In genomic region chr17:21679273-21680018, GRCm38 (mm10) we compare ENCODE assay signal across 8 mouse cellular contexts. TPM values are rescaled to one million over a fixed set of nuclear protein-coding genes. Genes with fewer than 3 reads are reported as not detected.
DNase-seq lines count a peak whose midpoint lies in the region; ATAC-seq and TF ChIP-seq lines count a peak whose summit lies in the region.

No protein-coding gene starts in this region.

- H3K27me3 ChIP-seq in kidney, embryonic 14.5 days (ENCODE audit: control insufficient read depth, insufficient read depth, low read length) = no peaks in the 10 kb centered on the region
- H3K27me3 ChIP-seq in limb, embryonic 15.5 days = no peaks in the 10 kb centered on the region

- no peaks in the 10 kb centered on the region for H3K36me3 ChIP-seq in kidney, embryonic 14.5 days (ENCODE audit: control insufficient read depth, insufficient read depth, low read length)
- 0 out of 2 replicates have a peak, but pooled peaks cover under 1% of the 10 kb centered on the region for H3K36me3 ChIP-seq in limb, embryonic 15.5 days

- DNase-seq in A20 (ENCODE audit: low read depth, low spot score) = peak; percentile 94
- DNase-seq in heart, adult 9 months (ENCODE audit: low spot score in 2 of 2) = peak; percentile 92 to 93
- peak; percentile 84 to 87 for DNase-seq in monocyte, adult 2 months (ENCODE audit: low read depth in 1 of 2, low spot score in 2 of 2)
- DNase-seq in spleen, postnatal 36 days (ENCODE audit: low spot score in 2 of 2) = peak; percentile 92 to 94

- peak overlapping the region; percentile 44 for H3K4me2 ChIP-seq in kidney, embryonic 14.5 days (replicated peaks; ENCODE audit: low read depth, low read length)
- H3K4me2 ChIP-seq in limb, embryonic 15.5 days = peak overlapping the region; percentile 65

- H3K9ac ChIP-seq in kidney, embryonic 14.5 days (ENCODE audit: low read depth, low read length) = peak overlapping the region; percentile 31; the same call in 1 of the 2 replicates
- H3K9ac ChIP-seq in limb, embryonic 15.5 days = 0 out of 2 replicates have a peak overlapping the region, but pooled peaks have one; percentile 14

- peaks cover 4% of the 10 kb centered on the region for H3K4me1 ChIP-seq in bone marrow macrophage, adult 2 months (ENCODE audit: control insufficient read depth, insufficient read depth, low read length)
- H3K4me1 ChIP-seq in embryonic fibroblast, embryonic 13.5 days (ENCODE audit: control insufficient read depth, insufficient read depth, low read length) = no peaks in the 10 kb centered on the region
- H3K4me1 ChIP-seq in kidney, embryonic 14.5 days (ENCODE audit: control insufficient read depth, insufficient read depth, low read length) = no peaks in the 10 kb centered on the region
- peaks cover 5% of the 10 kb centered on the region; the same call in 1 of the 2 replicates for H3K4me1 ChIP-seq in limb, embryonic 15.5 days

- H3K27ac ChIP-seq in bone marrow macrophage, adult 2 months (ENCODE audit: insufficient read depth, low read depth, low read length) = peak overlapping the region; percentile 55
- H3K27ac ChIP-seq in embryonic fibroblast, embryonic 13.5 days (ENCODE audit: insufficient read depth, low read length) = peak overlapping the region; percentile 66
- H3K27ac ChIP-seq in kidney, embryonic 14.5 days (ENCODE audit: low read depth, low read length) = no peak overlapping the region; the same call in 1 of the 2 replicates
- H3K27ac ChIP-seq in limb, embryonic 15.5 days = peak overlapping the region; percentile 87

- peak overlapping the region; percentile 67 for H3K4me3 ChIP-seq in bone marrow macrophage, adult 2 months (ENCODE audit: insufficient read depth, low read length)
- H3K4me3 ChIP-seq in embryonic fibroblast, embryonic 13.5 days (ENCODE audit: insufficient read depth, low read length) = peak overlapping the region; percentile 58
- peak overlapping the region; percentile 42 for H3K4me3 ChIP-seq in kidney, embryonic 14.5 days (ENCODE audit: low read length)
- H3K4me3 ChIP-seq in limb, embryonic 15.5 days = peak overlapping the region; percentile 48

- peak; percentile 100 for ATAC-seq in kidney, embryonic 14.5 days (ENCODE audit: low FRiP score, low TSS enrichment)
- peak; percentile 99 for ATAC-seq in limb, embryonic 15.5 days (ENCODE audit: insufficient number of reproducible peaks, low FRiP score, low TSS enrichment, low read depth)

- H3K9me3 ChIP-seq in kidney, embryonic 14.5 days (ENCODE audit: control insufficient read depth, low read length) = no peaks in the 10 kb centered on the region
- H3K9me3 ChIP-seq in limb, embryonic 15.5 days = no peaks in the 10 kb centered on the region

- TF ChIP-seq CTCF in bone marrow macrophage, adult 2 months (IDR thresholded peaks at IDR 0.05; ENCODE audit: low read depth, low read length) = no peak
- no peak for TF ChIP-seq CTCF in embryonic fibroblast, embryonic 13.5 days (IDR thresholded peaks at IDR 0.05; ENCODE audit: borderline replicate concordance, insufficient read depth, low read length)

- no peak for TF ChIP-seq POLR2A in bone marrow macrophage, adult 2 months (IDR thresholded peaks at IDR 0.05; ENCODE audit: borderline replicate concordance, low read depth, low read length)
- peak; percentile 74 for TF ChIP-seq POLR2A in embryonic fibroblast, embryonic 13.5 days (IDR thresholded peaks at IDR 0.05; ENCODE audit: low read depth, low read length)

- 3% methylated on average over 9 of the region's 9 CpGs for WGBS in kidney, embryonic 14.5 days
- WGBS in limb, embryonic 15.5 days = 4% methylated on average over 9 of the region's 9 CpGs

RNA-seq across cellular contexts. Expression of gene Gm10226, which starts 12.2 kb away (rescaled TPM):
- 8.6 and 13.6 TPM in 2 replicates for polyA plus RNA-seq in bone marrow macrophage, adult 2 months (2012; ENCODE audit: insufficient read depth, insufficient read length, missing spikeins)
- polyA plus RNA-seq in embryonic fibroblast, embryonic 13.5 days (2011; ENCODE audit: insufficient read length, low read depth, missing spikeins) = 4.2 and 10.9 TPM in 2 replicates
- 6.1 and 7.7 TPM in 2 replicates for polyA plus RNA-seq in kidney, embryonic 14.5 days (2014; fragmentation: Nextera tagmentation; extraction: Ambion mirVana)
- 8.3 and 9.0 TPM in 2 replicates for polyA plus RNA-seq in limb, embryonic 15.5 days (2015; fragmentation: Nextera tagmentation; extraction: Ambion mirVana)

RNA-seq across cellular contexts. Expression of gene Zfp760, which starts 28.1 kb away (rescaled TPM):
- polyA plus RNA-seq in bone marrow macrophage, adult 2 months (2012; ENCODE audit: insufficient read depth, insufficient read length, missing spikeins) = 7.1 and 7.7 TPM in 2 replicates
- 6.4 and 9.0 TPM in 2 replicates for polyA plus RNA-seq in embryonic fibroblast, embryonic 13.5 days (2011; ENCODE audit: insufficient read length, low read depth, missing spikeins)
- 12.9 and 18.4 TPM in 2 replicates for polyA plus RNA-seq in kidney, embryonic 14.5 days (2014; fragmentation: Nextera tagmentation; extraction: Ambion mirVana)
- polyA plus RNA-seq in limb, embryonic 15.5 days (2015; fragmentation: Nextera tagmentation; extraction: Ambion mirVana) = 9.9 and 11.5 TPM in 2 replicates

RNA-seq across cellular contexts. Expression of gene Zfp983, which starts 29.0 kb away (rescaled TPM):
- 4.7 and 5.9 TPM in 2 replicates for polyA plus RNA-seq in bone marrow macrophage, adult 2 months (2012; ENCODE audit: insufficient read depth, insufficient read length, missing spikeins)
- 2.9 and 4.6 TPM in 2 replicates for polyA plus RNA-seq in embryonic fibroblast, embryonic 13.5 days (2011; ENCODE audit: insufficient read length, low read depth, missing spikeins)
- polyA plus RNA-seq in kidney, embryonic 14.5 days (2014; fragmentation: Nextera tagmentation; extraction: Ambion mirVana) = 2.6 and 4.4 TPM in 2 replicates
- 4.9 and 5.1 TPM in 2 replicates for polyA plus RNA-seq in limb, embryonic 15.5 days (2015; fragmentation: Nextera tagmentation; extraction: Ambion mirVana)

RNA-seq across cellular contexts. Expression of gene Zfp229, which starts 51.1 kb away (rescaled TPM):
- polyA plus RNA-seq in bone marrow macrophage, adult 2 months (2012; ENCODE audit: insufficient read depth, insufficient read length, missing spikeins) = 4.0 and 5.0 TPM in 2 replicates
- polyA plus RNA-seq in embryonic fibroblast, embryonic 13.5 days (2011; ENCODE audit: insufficient read length, low read depth, missing spikeins) = 7.1 and 9.9 TPM in 2 replicates
- polyA plus RNA-seq in kidney, embryonic 14.5 days (2014; fragmentation: Nextera tagmentation; extraction: Ambion mirVana) = 5.1 and 8.8 TPM in 2 replicates
- 7.1 and 7.5 TPM in 2 replicates for polyA plus RNA-seq in limb, embryonic 15.5 days (2015; fragmentation: Nextera tagmentation; extraction: Ambion mirVana)
